Comparison of ENCODE assay signal across 24 mouse cellular contexts in the genomic region with DNA sequence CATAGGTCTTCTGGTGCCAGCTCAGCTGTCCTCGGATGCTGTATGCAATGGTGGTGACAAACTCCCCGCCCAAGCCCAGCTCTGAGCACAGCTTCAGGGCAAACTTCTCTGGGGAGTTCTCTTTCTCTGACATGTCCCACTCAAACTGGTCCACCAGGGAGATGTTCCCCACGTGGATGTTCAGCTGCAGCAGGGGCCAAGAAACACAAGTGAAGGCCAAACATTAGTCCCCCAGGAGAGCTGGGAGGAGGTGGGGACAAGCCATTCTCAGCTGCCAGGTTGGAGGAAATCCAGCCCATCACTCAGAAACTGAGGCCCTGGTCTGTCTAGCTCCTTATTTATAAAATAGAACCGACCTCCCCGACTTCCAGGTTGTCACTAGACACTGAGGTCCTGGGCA. TPM values are rescaled to one million over a fixed set of nuclear protein-coding genes. Genes with fewer than 3 reads are reported as not detected.
"Had no signal": no experiment of that assay in that cellular context is flagged by ENCODE, and none has a peak within 500 bp of the region (broad histone marks: within the 10 kb centered on the region; RNA-seq: fewer than 3 reads in every experiment).

No protein-coding gene starts in this region.

- ATAC-seq: hindbrain, postnatal 0 days; intestine, embryonic 16.5 days; liver, embryonic 12.5 days had no signal

- H3K4me1 ChIP-seq: hindbrain, embryonic 13.5 days; hindbrain, embryonic 15.5 days; kidney, embryonic 15.5 days; limb, embryonic 13.5 days; limb, embryonic 15.5 days; liver, embryonic 12.5 days had no signal

- H3K27ac ChIP-seq: heart, embryonic 13.5 days; heart, embryonic 15.5 days; hindbrain, embryonic 13.5 days; hindbrain, embryonic 15.5 days; hindbrain, postnatal 0 days; kidney, embryonic 15.5 days; kidney, postnatal 0 days; limb, embryonic 13.5 days; limb, embryonic 15.5 days; liver, embryonic 12.5 days; liver, embryonic 14.5 days had no signal

- H3K27me3 ChIP-seq: heart, embryonic 13.5 days; heart, embryonic 15.5 days; hindbrain, embryonic 13.5 days; hindbrain, embryonic 15.5 days; kidney, embryonic 15.5 days; limb, embryonic 13.5 days; limb, embryonic 15.5 days; liver, embryonic 12.5 days had no signal

- H3K4me3 ChIP-seq: heart, embryonic 13.5 days; heart, embryonic 15.5 days; hindbrain, embryonic 13.5 days; hindbrain, embryonic 15.5 days; kidney, embryonic 15.5 days; limb, embryonic 13.5 days; limb, embryonic 15.5 days; liver, embryonic 12.5 days had no signal

- H3K9ac ChIP-seq: heart, embryonic 13.5 days; heart, embryonic 15.5 days; hindbrain, embryonic 13.5 days; hindbrain, embryonic 15.5 days; kidney, embryonic 15.5 days; limb, embryonic 13.5 days; limb, embryonic 15.5 days; liver, embryonic 12.5 days; liver, embryonic 14.5 days had no signal

- DNase-seq: gastrocnemius, postnatal 10 days; gastrocnemius, postnatal 25 days; heart, postnatal 36 days; kidney, adult 11 months; kidney, adult 2 months; kidney, adult 9 months; kidney, postnatal 14 days; kidney, postnatal 36 days; layer of hippocampus, adult 9-11 months; layer of hippocampus, postnatal 36 days; left cerebral cortex, postnatal 4 days had no signal

- H3K4me2 ChIP-seq: heart, embryonic 13.5 days; heart, embryonic 15.5 days; hindbrain, embryonic 13.5 days; hindbrain, embryonic 15.5 days; kidney, embryonic 15.5 days; limb, embryonic 13.5 days; limb, embryonic 15.5 days; liver, embryonic 12.5 days had no signal

- H3K9me3 ChIP-seq: heart, embryonic 13.5 days; heart, embryonic 15.5 days; hindbrain, embryonic 13.5 days; hindbrain, embryonic 15.5 days; kidney, embryonic 15.5 days; limb, embryonic 13.5 days; limb, embryonic 15.5 days; liver, embryonic 12.5 days had no signal

RNA-seq across cellular contexts. Expression of a gene that starts 36.1 kb away (rescaled TPM):
- polyA plus RNA-seq: intestine, embryonic 14.5 days; limb, embryonic 13.5 days had no signal
